Mouse (Mus musculus): ENCODE measurements at regions not wholly inside any gene's neighbourhood (a gene's known extent, or its start where the extent isn't known, plus 50 kb on each side); places are given as distances from the start of the nearest gene placed in this dataset.

DNA sequence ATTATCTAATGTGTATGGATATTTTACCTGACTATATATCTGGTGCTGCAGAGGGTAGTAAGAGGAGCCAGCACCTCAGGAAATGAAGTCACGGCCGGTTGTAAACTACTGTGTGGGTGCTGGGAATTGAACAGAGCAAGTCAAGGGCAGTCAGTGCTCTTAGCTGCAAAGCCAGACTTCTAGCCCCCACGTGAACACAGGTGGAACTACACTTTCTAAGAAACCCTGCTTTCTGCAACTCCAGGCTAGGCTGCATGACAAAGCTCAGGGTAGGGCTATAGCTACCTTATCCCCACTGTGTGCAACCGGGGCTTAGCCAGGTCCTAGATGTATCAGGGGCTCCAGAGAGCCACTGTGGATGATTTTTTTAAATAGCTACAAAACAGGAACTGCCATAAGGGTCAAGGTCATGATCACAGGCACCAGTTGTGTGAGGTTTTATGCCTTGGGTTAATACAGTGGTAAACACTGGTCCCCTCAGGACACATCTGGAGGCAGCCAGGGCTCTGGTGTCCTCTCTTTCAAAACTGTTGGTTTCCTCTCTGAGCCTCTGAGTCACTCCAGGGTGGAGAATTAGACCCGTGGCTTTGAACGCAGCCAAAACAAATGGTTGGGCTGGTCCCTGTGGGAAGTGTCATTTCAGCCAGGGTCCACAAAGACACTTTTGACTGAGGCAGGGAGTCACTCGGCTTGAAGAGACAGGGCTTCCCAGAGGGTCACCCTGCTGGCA lies 76.5 kb downstream of the Gm26897 start:
- H3K27ac ChIP-seq (ENCODE audit: low read depth, low read length): no peak overlapping the region
- H3K4me3 ChIP-seq (ENCODE audit: low read depth, low read length): no peak overlapping the region
- no peaks in the 10 kb centered on the region; the same call in 1 of the 2 replicates for H3K27me3 ChIP-seq (ENCODE audit: insufficient read depth, low read length)
- H3K4me1 ChIP-seq (ENCODE audit: insufficient read depth, low read length): peaks cover 4% of the 10 kb centered on the region; the same call in 1 of the 2 replicates
- WGBS: 39% methylated on average over 7 of the region's 7 CpGs
- no peak overlapping the region for H3K9ac ChIP-seq (replicated peaks; ENCODE audit: low read length, poor library complexity, severe bottlenecking)
- TF ChIP-seq CTCF (IDR thresholded peaks at IDR 0.05): peak; percentile 43
- no peak for ATAC-seq (ENCODE audit: low FRiP score)
- peak; percentile 24 for DNase-seq (ENCODE audit: low spot score)
- no peaks in the 10 kb centered on the region for H3K9me3 ChIP-seq (ENCODE audit: low read length)
- no peaks in the 10 kb centered on the region for H3K36me3 ChIP-seq (ENCODE audit: insufficient read depth, low read length)
- H3K4me2 ChIP-seq (ENCODE audit: low read depth, low read length, poor library complexity, severe bottlenecking): no peak overlapping the region

DNA sequence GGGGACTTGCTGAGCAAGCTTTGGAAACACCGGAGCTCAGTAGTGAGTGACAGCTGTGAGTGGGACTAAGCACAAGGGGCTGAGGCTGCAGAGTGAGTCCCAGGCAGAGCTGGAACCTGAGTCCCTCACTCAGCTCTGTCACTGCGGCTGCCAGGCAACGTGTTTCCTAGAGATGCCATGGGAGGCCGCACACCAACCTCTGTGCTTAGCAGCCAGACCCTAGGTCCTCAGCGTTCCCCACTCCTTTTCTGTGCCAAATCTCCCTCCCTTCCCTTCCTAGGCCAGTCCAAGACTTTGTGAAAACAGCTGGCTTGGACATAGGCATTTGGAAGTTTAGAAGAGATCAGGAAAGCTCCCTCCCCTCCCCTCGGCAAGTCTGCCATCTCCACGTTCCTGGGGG lies 78.9 kb downstream of the Gm26897 start:
- Histone ChIP-seq H3K27me3 (ENCODE audit: insufficient read depth, low read length) (no peaks in the 10 kb centered on the region), H3K9ac (replicated peaks; ENCODE audit: low read length, poor library complexity, severe bottlenecking) (no peak overlapping the region), H3K36me3 (ENCODE audit: insufficient read depth, low read length) (no peaks in the 10 kb centered on the region), H3K4me1 (ENCODE audit: insufficient read depth, low read length) (peaks cover 4% of the 10 kb centered on the region; the same call in 1 of the 2 replicates), H3K9me3 (ENCODE audit: low read length) (no peaks in the 10 kb centered on the region), H3K4me2 (ENCODE audit: low read depth, low read length, poor library complexity, severe bottlenecking) (no peak overlapping the region), H3K4me3 (ENCODE audit: low read depth, low read length) (no peak overlapping the region), H3K27ac (ENCODE audit: low read depth, low read length) (0 out of 2 replicates have a peak overlapping the region, but pooled peaks have one; percentile 14)
- 22% methylated on average over 7 of the region's 7 CpGs for WGBS
- no peak for TF ChIP-seq CTCF (IDR thresholded peaks at IDR 0.05)
- ATAC-seq (ENCODE audit: low FRiP score): 0 out of 2 replicates have a peak, but pooled peaks have one; percentile 23
- DNase-seq (ENCODE audit: low spot score): peak; percentile 36

GRCm38 (mm10) chr5:111813090-111813753 lies 79.5 kb downstream of the Gm26897 start:
- H3K4me1 ChIP-seq (ENCODE audit: insufficient read depth, low read length): peaks cover 4% of the 10 kb centered on the region; the same call in 1 of the 2 replicates
- H3K27ac ChIP-seq (ENCODE audit: low read depth, low read length): peak overlapping the region; percentile 14; the same call in 1 of the 2 replicates
- H3K4me2 ChIP-seq (ENCODE audit: low read depth, low read length, poor library complexity, severe bottlenecking): no peak overlapping the region
- H3K9ac ChIP-seq (replicated peaks; ENCODE audit: low read length, poor library complexity, severe bottlenecking): no peak overlapping the region
- DNase-seq (ENCODE audit: low spot score) (peak; percentile 22), ATAC-seq (ENCODE audit: low FRiP score) (no peak)
- no peaks in the 10 kb centered on the region for H3K9me3 ChIP-seq (ENCODE audit: low read length)
- H3K27me3 ChIP-seq (ENCODE audit: insufficient read depth, low read length): no peaks in the 10 kb centered on the region
- WGBS: 52% methylated on average over 6 of the region's 6 CpGs
- TF ChIP-seq CTCF (IDR thresholded peaks at IDR 0.05): no peak
- no peak overlapping the region for H3K4me3 ChIP-seq (ENCODE audit: low read depth, low read length)
- no peaks in the 10 kb centered on the region for H3K36me3 ChIP-seq (ENCODE audit: insufficient read depth, low read length)

- no peak for TF ChIP-seq CTCF (IDR thresholded peaks at IDR 0.05)
- H3K36me3 ChIP-seq (ENCODE audit: insufficient read depth, low read length): no peaks in the 10 kb centered on the region
These were observed 81.4 kb downstream of the Gm26897 start for GRCm38 (mm10) chr5:111814893-111815760.

GRCm38 (mm10) chr5:111820963-111821362 lies 87.2 kb downstream of the Gm26897 start:
- Histone ChIP-seq H3K4me1 (ENCODE audit: insufficient read depth, low read length) (no peaks in the 10 kb centered on the region; the same call in 1 of the 2 replicates), H3K4me3 (ENCODE audit: low read depth, low read length) (no peak overlapping the region), H3K9ac (replicated peaks; ENCODE audit: low read length, poor library complexity, severe bottlenecking) (no peak overlapping the region), H3K36me3 (ENCODE audit: insufficient read depth, low read length) (no peaks in the 10 kb centered on the region), H3K9me3 (ENCODE audit: low read length) (no peaks in the 10 kb centered on the region), H3K27me3 (ENCODE audit: insufficient read depth, low read length) (no peaks in the 10 kb centered on the region), H3K27ac (ENCODE audit: low read depth, low read length) (no peak overlapping the region), H3K4me2 (ENCODE audit: low read depth, low read length, poor library complexity, severe bottlenecking) (no peak overlapping the region)
- DNase-seq (ENCODE audit: low spot score): no peak
- 85% methylated on average over 9 of the region's 9 CpGs for WGBS
- ATAC-seq (ENCODE audit: low FRiP score): no peak
- no peak for TF ChIP-seq CTCF (IDR thresholded peaks at IDR 0.05)

More at GRCm38 (mm10) chr5:111814893-111815760, 81.4 kb downstream of the Gm26897 start:
- Histone ChIP-seq H3K9ac (replicated peaks; ENCODE audit: low read length, poor library complexity, severe bottlenecking) (no peak overlapping the region), H3K4me2 (ENCODE audit: low read depth, low read length, poor library complexity, severe bottlenecking) (no peak overlapping the region), H3K9me3 (ENCODE audit: low read length) (no peaks in the 10 kb centered on the region), H3K27me3 (ENCODE audit: insufficient read depth, low read length) (no peaks in the 10 kb centered on the region), H3K4me3 (ENCODE audit: low read depth, low read length) (no peak overlapping the region), H3K27ac (ENCODE audit: low read depth, low read length) (no peak overlapping the region), H3K4me1 (ENCODE audit: insufficient read depth, low read length) (peaks cover 4% of the 10 kb centered on the region; the same call in 1 of the 2 replicates)
- no peak for DNase-seq (ENCODE audit: low spot score)
- no peak for ATAC-seq (ENCODE audit: low FRiP score)
- WGBS: 90% methylated on average over 20 of the region's 20 CpGs
